Mouse (Mus musculus) forebrain, embryonic 10.5 days (tissue): ENCODE data around the gene Gpat2. TPM values are rescaled to one million over a fixed set of nuclear protein-coding genes. Genes with fewer than 3 reads are reported as not detected.

Experiments used
- DNase-seq: peaks from one replicate; pipeline ENCODE4 v3.0.0-alpha.2; 2017; ENCODE audit warnings: low spot score; ENCODE audit errors: extremely low spot score
- H3K27ac ChIP-seq: fragments of 300-500 bp; sonication (generic); 2 replicates; pipeline ENCODE4 v1.5.1; 2016; ENCODE audit warnings: mild to moderate bottlenecking
- H3K27me3 ChIP-seq: fragments of 300-500 bp; sonication (generic); 2 replicates; pipeline ENCODE4 v1.6.1; 2016; ENCODE audit warnings: mild to moderate bottlenecking; ENCODE audit not compliant: poor library complexity, severe bottlenecking
- H3K36me3 ChIP-seq: fragments of 300-500 bp; sonication (generic); replicated peaks from 2 replicates; pipeline ENCODE4 v1.6.1; 2016; ENCODE audit warnings: mild to moderate bottlenecking, moderate library complexity
- H3K4me1 ChIP-seq: fragments of 300-500 bp; sonication (generic); 2 replicates; pipeline ENCODE4 v1.6.1; 2016
- H3K4me3 ChIP-seq: fragments of 300-500 bp; sonication (generic); 2 replicates; pipeline ENCODE4 v1.5.1; 2016; ENCODE audit warnings: mild to moderate bottlenecking, moderate library complexity
- H3K9me3 ChIP-seq: fragments of 300-500 bp; sonication (generic); 2 replicates; pipeline ENCODE4 v1.6.1; 2016; ENCODE audit warnings: mild to moderate bottlenecking, moderate library complexity
- WGBS: fragments of 180-500 bp; shearing (Covaris S2); methylation state at CpG from one replicate; pipeline ENCODE4 v1.1.7; 2016; 5-methylcytosine and 5-hydroxymethylcytosine counted together
- polyA plus RNA-seq: library from polyadenylated mRNA; unstranded; fragments of >200 nt; fragmentation: Nextera tagmentation; extraction: Ambion mirVana; gene quantifications from 2 replicates; pipeline ENCODE4 v1.2.1, GENCODE M21; 2016

Gpat2 gene
- 0.14 and 0.21 TPM in 2 replicates for polyA plus RNA-seq

- Histone ChIP-seq H3K36me3 (no peaks in the 10 kb centered on the region), H3K27ac (no peak within 1 kb of the TSS), H3K27me3 (no peaks in the 10 kb centered on the region), H3K9me3 (no peaks in the 10 kb centered on the region; the same call in 1 of the 2 replicates), H3K4me3 (no peak within 1 kb of the TSS), H3K4me1 (no peaks in the 10 kb centered on the region)
- 90% methylated on average over 17 of the region's 17 CpGs for WGBS
- DNase-seq = no peak
Measured at GRCm38 (mm10) chr2:127424977-127425376, at the start of gene Gpat2. Gene Gpat2, plus strand, starts transcription at chr2:127425199.

GRCm38 (mm10) chr2:127375759-127376341, 49.1 kb upstream of the Gpat2 start:
- H3K27me3 ChIP-seq = no peaks in the 10 kb centered on the region
- peaks cover 22% of the 10 kb centered on the region for H3K4me1 ChIP-seq
- 63% methylated on average over 7 of the region's 7 CpGs for WGBS
- no peaks in the 10 kb centered on the region for H3K36me3 ChIP-seq
- H3K9me3 ChIP-seq = no peaks in the 10 kb centered on the region
- no peak overlapping the region for H3K4me3 ChIP-seq
- H3K27ac ChIP-seq = 0 out of 2 replicates have a peak overlapping the region, but pooled peaks have one; percentile 41
- DNase-seq = no peak

- Histone ChIP-seq H3K27ac (no peak overlapping the region), H3K4me3 (no peak overlapping the region), H3K9me3 (no peaks in the 10 kb centered on the region), H3K4me1 (peaks cover 15% of the 10 kb centered on the region), H3K27me3 (no peaks in the 10 kb centered on the region), H3K36me3 (no peaks in the 10 kb centered on the region)
- WGBS = 78% methylated on average over 6 of the region's 6 CpGs
- DNase-seq = no peak
Measured at GRCm38 (mm10) chr2:127376423-127377051, 48.5 kb upstream of the Gpat2 start.

- Histone ChIP-seq H3K36me3 (no peaks in the 10 kb centered on the region), H3K27me3 (no peaks in the 10 kb centered on the region), H3K27ac (no peak overlapping the region), H3K4me1 (peaks cover 14% of the 10 kb centered on the region), H3K4me3 (no peak overlapping the region), H3K9me3 (no peaks in the 10 kb centered on the region)
- no peak for DNase-seq
- 71% methylated on average over 7 of the region's 7 CpGs for WGBS
Measured at GRCm38 (mm10) chr2:127377942-127378610, 46.9 kb upstream of the Gpat2 start.

- H3K27ac ChIP-seq = no peak overlapping the region
- H3K27me3 ChIP-seq = no peaks in the 10 kb centered on the region
- H3K36me3 ChIP-seq = no peaks in the 10 kb centered on the region
- no peak overlapping the region for H3K4me3 ChIP-seq
- peaks cover 14% of the 10 kb centered on the region for H3K4me1 ChIP-seq
- H3K9me3 ChIP-seq = no peaks in the 10 kb centered on the region
- WGBS = 80% methylated on average over 7 of the region's 7 CpGs
- no peak for DNase-seq
Measured at GRCm38 (mm10) chr2:127378611-127378990, 46.4 kb upstream of the Gpat2 start.

GRCm38 (mm10) chr2:127379250-127379649, 45.7 kb upstream of the Gpat2 start:
- H3K4me3 ChIP-seq = no peak overlapping the region
- 87% methylated on average over 3 of the region's 3 CpGs for WGBS
- DNase-seq = no peak
- no peaks in the 10 kb centered on the region for H3K36me3 ChIP-seq
- H3K4me1 ChIP-seq = peaks cover 14% of the 10 kb centered on the region
- H3K27me3 ChIP-seq = no peaks in the 10 kb centered on the region
- no peak overlapping the region for H3K27ac ChIP-seq
- no peaks in the 10 kb centered on the region for H3K9me3 ChIP-seq

- H3K4me1 ChIP-seq = no peaks in the 10 kb centered on the region
- WGBS = 78% methylated on average over 7 of the region's 7 CpGs
- no peaks in the 10 kb centered on the region for H3K27me3 ChIP-seq
- no peak for DNase-seq
- no peak overlapping the region for H3K4me3 ChIP-seq
- H3K36me3 ChIP-seq = no peaks in the 10 kb centered on the region
- H3K27ac ChIP-seq = no peak overlapping the region
- H3K9me3 ChIP-seq = no peaks in the 10 kb centered on the region
Measured at GRCm38 (mm10) chr2:127383881-127384280, 41.1 kb upstream of the Gpat2 start.

- Histone ChIP-seq H3K4me3 (no peak overlapping the region), H3K36me3 (no peaks in the 10 kb centered on the region), H3K27me3 (no peaks in the 10 kb centered on the region), H3K9me3 (no peaks in the 10 kb centered on the region), H3K27ac (no peak overlapping the region), H3K4me1 (no peaks in the 10 kb centered on the region)
- no peak for DNase-seq
- WGBS = 90% methylated on average over 2 of the region's 2 CpGs
Measured at GRCm38 (mm10) chr2:127387521-127387920, 37.5 kb upstream of the Gpat2 start.

GRCm38 (mm10) chr2:127390352-127390751, 34.6 kb upstream of the Gpat2 start:
- no peak for DNase-seq
- Histone ChIP-seq H3K27me3 (no peaks in the 10 kb centered on the region), H3K4me3 (no peak overlapping the region), H3K36me3 (no peaks in the 10 kb centered on the region), H3K4me1 (no peaks in the 10 kb centered on the region), H3K27ac (no peak overlapping the region), H3K9me3 (no peaks in the 10 kb centered on the region)
- 84% methylated on average over 3 of the region's 3 CpGs for WGBS

GRCm38 (mm10) chr2:127390846-127391245, 34.2 kb upstream of the Gpat2 start:
- no peaks in the 10 kb centered on the region for H3K36me3 ChIP-seq
- H3K27ac ChIP-seq = no peak overlapping the region
- no peak overlapping the region for H3K4me3 ChIP-seq
- H3K4me1 ChIP-seq = no peaks in the 10 kb centered on the region
- H3K9me3 ChIP-seq = no peaks in the 10 kb centered on the region
- no peaks in the 10 kb centered on the region for H3K27me3 ChIP-seq
- WGBS = 79% methylated on average over 4 of the region's 4 CpGs
- DNase-seq = no peak

- H3K9me3 ChIP-seq = no peaks in the 10 kb centered on the region
- H3K4me3 ChIP-seq = no peak overlapping the region
- no peaks in the 10 kb centered on the region for H3K4me1 ChIP-seq
- H3K36me3 ChIP-seq = no peaks in the 10 kb centered on the region
- no peaks in the 10 kb centered on the region for H3K27me3 ChIP-seq
- 81% methylated on average over 3 of the region's 3 CpGs for WGBS
- H3K27ac ChIP-seq = no peak overlapping the region
- DNase-seq = no peak
Measured at GRCm38 (mm10) chr2:127391323-127391722, 33.7 kb upstream of the Gpat2 start.

- no peaks in the 10 kb centered on the region for H3K4me1 ChIP-seq
- H3K27me3 ChIP-seq = no peaks in the 10 kb centered on the region
- no peak overlapping the region for H3K27ac ChIP-seq
- no peak for DNase-seq
- no peak overlapping the region for H3K4me3 ChIP-seq
- H3K9me3 ChIP-seq = no peaks in the 10 kb centered on the region
- 90% methylated on average over 5 of the region's 5 CpGs for WGBS
- H3K36me3 ChIP-seq = no peaks in the 10 kb centered on the region
Measured at GRCm38 (mm10) chr2:127394606-127395161, 30.3 kb upstream of the Gpat2 start.

- DNase-seq = no peak
- peaks cover 13% of the 10 kb centered on the region for H3K4me1 ChIP-seq
Measured at GRCm38 (mm10) chr2:127398738-127399137, 26.3 kb upstream of the Gpat2 start.

More at GRCm38 (mm10) chr2:127398738-127399137, 26.3 kb upstream of the Gpat2 start:
- 91% methylated on average over 7 of the region's 7 CpGs for WGBS
- Histone ChIP-seq H3K9me3 (no peaks in the 10 kb centered on the region), H3K4me3 (no peak overlapping the region), H3K27me3 (no peaks in the 10 kb centered on the region), H3K27ac (no peak overlapping the region), H3K36me3 (no peaks in the 10 kb centered on the region)
